Mouse (Mus musculus) layer of hippocampus, adult 18-20 months (tissue): ENCODE results near the gene Dqx1. TPM values are rescaled to one million over a fixed set of nuclear protein-coding genes. Genes with fewer than 3 reads are reported as not detected.

ENCODE experiments used
- DNase-seq, 2 experiments: peaks; one replicate each; pipeline ENCODE4 v3.0.0; 2022; ENCODE audit warnings: low spot score in 2 of 2
- long read RNA-seq: library from polyadenylated mRNA; stranded (forward); transcript quantifications from one replicate; pipeline ENCODE4 v2.0.0, GENCODE M21; 2021
- total RNA-seq, 2 experiments: library from RNA; stranded (reverse); gene quantifications; 2 replicates each; pipeline ENCODE4 v1.2.3; 2021

Dqx1 gene
- total RNA-seq, result under 1 TPM; 0.50 to 0.61 TPM
- long read RNA-seq, result 0 reads

DNA sequence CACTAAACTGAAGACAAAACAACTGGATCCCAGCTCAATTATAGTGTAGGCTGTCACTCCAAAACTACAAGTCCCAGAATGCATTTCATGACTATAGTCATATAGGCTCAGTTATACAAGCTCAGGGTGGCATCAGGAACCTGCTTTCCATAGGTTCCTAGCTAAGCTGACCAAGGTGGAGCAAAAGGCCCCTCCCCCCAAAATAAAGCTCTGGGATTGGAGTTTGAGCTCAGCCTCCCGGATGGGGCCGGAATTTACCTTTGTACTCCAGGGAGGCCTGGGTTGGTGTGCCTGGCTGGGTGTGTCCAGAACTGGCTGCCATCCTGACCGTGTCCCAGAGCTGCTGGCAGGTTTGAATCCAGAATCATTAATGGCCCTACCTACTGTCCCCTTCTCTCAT lies at the start of gene Dqx1:
Gene Dqx1, plus strand, starts transcription at position 55 of the 400 bp plus-strand sequence.
- DNase-seq, result no peak

DNA sequence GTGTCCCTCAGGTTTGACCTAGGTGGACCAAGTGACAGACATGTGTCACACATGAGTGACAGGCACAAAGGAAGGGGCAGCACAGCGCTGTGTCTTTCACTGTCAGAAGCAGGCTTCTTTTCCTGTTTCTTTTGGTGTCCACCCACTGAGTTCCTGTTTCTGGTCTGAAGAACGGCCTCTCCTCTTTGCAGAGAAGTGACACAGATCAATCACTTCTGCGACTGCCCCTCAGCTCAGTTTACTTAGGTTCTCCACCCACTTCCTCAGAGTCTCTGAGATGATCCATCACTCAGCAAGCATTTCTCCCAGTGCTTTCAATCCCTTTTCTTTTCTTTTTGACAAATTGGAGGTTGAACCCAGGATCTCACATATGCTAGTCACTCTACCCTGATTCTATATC lies 49.0 kb upstream of the Dqx1 start:
- DNase-seq, result no peak

DNA sequence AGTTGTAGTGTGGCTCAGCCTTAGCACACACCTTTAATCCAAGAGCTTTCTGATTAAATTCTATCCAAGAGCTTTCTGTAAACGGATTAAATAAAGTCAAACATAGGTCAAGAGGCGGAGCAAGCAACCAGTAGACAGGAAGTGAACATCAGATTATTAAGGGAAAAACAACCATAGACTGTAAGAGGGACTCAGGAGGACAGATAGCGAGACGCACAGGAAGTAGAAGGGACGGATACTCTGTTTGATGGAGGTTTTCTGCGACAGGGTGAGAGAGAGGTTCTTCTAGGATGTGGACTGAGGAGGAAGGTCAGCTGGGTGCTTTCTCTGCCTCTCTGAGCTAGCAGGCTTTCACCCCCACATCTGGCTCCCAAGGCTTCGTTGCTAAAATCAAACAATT lies 47.6 kb upstream of the Dqx1 start:
- DNase-seq, result no peak

DNA sequence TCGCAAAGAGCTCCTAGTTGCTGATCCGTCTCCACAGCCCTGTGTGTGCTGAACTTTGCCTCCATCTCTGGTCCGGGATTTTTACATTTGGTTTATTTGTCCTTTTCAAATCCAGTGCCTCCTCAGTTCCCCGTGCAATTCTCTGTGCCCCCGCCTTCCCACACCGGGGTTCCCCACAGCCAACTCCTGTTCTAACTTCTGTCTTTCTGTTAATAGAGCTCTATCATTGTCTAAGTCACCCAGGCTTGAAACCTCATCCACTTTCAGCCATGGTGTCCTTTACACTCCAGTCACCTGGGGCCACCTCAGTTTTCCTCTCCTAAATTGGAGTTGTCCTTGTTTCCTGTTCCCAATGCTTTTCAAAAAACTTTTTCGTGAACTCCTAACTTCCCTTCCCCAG lies 46.4 kb upstream of the Dqx1 start:
- DNase-seq, result no peak

DNA sequence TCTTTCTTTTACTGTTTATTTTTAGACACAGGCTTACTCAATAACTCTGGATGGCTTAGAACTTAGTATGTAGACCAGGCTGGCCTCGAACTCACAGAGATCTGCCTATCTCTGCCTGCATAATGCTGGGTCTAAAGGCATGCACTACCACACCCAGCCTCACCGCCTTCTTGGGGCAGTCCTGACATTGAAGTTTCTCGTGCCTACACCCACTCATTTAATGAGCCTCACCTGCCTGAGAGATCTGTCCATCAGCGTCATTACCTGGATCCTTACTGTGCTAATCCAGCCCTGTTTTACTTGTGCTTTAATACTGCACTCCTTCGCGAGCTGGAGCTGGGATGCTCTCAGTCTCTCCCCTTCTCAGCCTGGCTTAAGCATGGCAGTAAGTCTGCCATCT lies 45.9 kb upstream of the Dqx1 start:
- no peak for DNase-seq

DNA sequence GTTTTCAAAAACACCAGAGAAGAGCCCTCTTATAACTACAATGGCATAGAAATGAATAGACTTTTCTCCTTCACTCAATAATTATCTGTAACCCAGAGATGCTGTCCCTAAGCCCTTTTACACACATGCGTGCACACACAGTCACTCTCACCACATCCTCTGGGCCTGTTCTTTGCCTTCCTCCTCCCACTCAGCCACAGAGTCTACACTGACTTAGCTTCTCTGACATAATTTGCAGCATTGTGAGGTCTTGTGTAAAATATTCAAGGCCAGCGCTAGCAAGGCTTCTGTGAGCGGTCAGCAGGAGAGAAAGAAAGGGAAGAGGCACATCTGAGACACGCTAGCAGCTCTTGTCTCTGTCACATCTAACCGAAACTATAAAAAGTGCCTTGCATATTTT lies 44.2 kb upstream of the Dqx1 start:
- no peak for DNase-seq

DNA sequence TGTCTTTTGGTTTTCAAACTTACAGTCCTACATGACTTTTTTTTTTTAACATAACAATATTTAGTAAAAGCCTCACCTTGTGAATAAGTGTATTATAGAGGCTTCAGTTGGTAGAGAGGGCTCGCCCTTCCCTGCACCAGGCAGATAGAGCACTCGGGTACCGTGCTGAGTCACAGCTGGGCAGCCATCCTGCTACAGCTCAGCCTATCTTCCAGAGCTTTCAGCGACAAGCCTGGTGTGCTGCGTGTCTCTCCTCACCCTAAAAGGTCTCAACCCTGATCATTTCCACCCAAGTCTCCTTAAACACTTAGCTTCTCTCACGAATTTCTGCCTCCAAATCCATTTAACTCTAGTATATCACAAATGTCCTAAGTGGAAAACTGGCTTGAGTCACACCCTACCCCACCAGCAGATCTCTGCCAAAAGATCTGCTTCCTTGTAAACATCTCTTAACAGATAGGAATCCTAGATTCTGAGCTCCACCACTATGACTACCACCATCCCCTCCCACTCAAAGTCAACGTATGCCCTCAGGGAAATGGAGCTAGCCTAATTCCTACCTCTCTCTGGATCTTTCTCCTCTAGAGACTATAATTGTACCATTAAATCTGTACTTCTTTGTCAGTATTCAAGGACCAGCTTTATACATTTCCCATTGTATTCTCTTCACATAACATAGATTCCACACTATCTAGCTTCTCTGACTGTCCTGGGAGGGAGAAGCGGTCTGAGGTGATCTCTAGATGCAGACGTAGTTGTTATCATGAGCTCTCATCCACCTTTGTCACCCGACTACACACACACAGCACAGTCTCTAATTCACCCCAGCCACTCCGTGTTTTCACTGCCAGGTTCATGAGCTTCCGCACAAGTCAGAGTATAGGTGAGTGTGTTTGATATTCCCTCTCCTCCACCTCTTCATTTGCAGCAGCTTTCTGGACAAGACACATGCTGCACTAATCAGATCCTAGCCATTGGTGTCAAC lies 42.9 kb upstream of the Dqx1 start:
- DNase-seq, result no peak

DNA sequence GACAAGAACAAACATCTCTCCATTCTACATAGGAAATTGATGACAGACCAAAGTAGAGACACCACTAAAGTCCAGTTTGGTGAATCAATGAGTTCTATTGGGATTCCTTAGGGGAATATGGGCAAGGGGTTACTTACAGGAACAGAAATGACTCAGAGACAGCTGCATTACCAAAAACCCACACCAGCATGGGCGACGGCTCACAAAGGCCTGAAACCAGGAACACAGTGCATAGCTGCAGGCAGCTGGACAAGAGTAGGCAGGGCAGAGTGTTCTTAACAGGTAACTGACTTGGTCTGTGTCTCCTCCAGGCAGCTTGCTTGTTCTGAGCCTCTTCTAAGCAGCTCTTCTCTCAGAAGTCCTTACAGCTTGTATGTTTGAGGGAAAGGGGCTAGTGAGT lies 41.9 kb upstream of the Dqx1 start:
- DNase-seq, result no peak

DNA sequence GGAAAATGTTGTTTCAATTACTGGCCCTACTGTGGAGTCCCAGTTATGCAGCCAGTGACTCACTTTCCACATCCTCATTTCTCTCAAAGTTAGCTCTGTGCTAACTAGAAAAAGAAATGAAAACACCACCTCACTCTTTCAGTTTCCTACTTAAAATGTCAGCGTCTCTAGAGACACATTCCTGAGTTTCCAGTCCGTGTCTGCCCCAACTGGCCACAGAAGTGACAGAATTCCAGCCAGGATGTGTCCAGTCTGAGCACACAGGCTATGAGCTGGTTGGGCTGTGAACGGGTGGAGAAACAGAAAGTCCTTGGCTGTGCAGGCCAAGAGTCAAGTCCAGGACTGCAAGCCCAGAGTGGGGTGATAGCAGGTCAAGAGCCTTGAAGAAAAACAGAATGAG lies 40.5 kb upstream of the Dqx1 start:
- DNase-seq, result no peak

DNA sequence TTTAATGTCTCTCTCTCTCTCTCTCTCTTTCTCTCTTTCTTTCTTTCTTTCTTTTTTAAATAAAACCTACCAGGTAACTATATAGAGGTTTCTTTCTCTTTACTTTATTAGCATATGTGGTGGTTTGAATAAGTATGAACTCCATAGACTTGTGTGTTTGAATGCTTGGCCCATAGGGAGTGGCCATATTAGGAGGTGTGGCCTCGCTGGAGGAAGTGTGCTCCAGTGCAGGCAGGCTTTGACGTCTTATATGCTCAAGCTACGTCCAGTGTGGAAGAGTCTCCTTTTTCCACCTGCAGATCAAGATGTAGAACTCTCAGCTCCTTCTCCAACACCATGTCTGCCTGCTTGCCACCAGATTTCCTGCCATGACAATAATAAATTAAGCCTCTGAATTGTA lies 38.6 kb upstream of the Dqx1 start:
- DNase-seq, result no peak

DNA sequence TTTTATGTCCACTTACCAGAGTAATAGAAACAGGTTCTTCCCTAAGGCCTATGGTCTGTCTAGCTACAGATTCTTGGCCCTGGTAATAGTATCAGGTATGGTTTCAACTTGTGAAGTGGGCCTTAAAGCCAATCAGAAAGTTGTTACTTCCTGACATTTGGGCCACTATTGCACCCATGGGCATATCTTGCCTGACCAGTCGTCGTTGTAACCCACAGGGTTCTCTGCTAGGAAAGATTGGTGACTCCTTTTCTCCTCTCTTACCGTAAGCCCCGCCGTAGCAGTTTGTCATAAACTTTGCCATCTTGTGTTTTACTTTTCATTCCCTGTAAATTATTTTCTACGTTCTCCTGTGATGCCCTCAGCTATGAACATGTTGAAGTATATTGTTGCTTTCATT lies 37.5 kb upstream of the Dqx1 start:
- no peak for DNase-seq

DNA sequence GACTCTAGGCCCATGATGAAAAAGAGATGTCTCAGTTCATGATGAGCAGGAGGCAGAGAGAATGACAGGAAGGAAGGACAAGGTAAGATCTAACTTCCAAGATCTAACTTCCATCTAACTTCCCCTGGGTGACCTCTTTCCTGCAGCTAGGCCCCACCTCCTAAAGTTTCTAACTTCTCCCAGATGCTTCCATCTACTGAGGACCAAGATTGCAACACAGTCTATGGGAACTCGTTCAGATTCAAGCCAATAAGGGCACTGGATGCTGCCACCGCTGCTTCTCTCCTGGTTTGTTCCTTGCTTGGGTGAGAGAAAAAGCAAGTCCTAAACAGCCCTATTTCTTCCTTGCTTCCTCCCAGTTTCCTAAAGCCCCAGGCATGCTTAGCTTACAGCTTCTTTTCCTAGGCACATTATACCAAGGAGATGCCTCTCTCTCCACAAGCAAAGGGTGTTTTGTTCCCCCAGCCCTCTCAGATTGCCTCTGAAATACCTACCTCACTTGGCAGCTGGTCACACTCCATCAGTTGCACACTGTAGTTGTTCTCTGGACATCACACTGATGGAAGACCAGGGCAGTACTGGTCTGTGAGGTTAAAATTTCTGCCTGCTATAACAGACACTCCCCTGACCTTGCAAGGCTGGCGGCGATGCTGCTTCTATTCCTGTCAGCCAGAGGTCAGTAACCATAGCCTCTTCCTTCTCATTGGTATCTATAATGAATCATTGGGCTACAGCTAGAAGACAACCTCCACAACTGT lies 36.6 kb upstream of the Dqx1 start:
- no peak for DNase-seq

DNA sequence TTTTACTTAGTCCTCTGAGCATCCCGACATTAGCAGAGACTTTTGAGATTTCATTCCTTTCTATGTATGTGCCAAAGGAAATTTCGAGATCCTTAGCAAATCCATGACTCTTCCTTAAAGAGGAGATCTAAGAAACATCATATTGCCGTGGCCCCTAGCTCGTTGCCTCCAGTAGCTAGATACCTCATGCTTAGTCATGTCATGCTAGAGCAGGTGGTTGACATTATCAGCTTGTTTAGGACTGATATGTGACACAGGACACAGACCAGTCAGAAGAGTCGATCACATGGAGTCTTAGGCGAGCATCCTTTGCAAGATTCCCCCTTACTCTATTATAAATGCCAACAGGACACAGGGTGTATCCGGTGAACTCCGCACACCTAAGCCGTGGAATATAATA lies 34.6 kb upstream of the Dqx1 start:
- no peak for DNase-seq

DNA sequence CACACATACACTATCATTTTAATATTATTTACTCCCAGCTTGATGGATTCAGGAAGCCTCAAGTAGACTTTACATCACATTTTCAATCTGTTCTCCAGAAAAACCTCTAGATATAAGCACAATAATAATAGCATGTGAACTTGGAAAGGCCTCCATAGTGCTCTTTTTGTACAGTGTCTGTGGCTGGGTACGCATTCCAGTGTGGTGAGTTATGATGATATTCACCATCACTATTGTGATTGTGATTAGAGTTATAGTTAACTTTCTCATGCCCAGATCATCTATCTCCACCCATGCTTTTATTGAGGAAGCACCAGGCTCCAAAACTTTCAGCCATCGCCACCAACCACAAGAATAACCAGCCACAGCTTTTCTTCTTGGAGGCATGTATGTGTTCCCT lies 33.9 kb upstream of the Dqx1 start:
- no peak for DNase-seq

DNA sequence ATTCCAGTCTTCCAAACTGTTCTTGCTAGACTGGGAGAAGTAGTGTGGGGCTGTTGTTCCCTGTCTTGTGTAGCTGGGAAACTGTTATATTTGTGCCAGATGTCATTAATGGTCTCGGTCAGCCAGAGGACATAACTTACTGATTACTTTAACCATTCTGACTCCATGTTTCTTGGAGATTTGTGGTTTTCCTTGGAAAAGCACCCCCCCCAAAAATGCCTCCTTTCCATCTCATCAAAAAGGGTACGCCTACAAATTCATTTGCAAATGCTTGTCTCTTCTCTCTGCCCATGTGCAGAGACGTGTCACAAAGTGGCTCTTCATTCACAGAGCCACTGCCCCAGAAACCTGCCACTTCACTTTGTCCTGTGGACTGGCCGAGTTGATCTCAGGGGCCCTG lies 33.2 kb upstream of the Dqx1 start:
- no peak for DNase-seq

DNA sequence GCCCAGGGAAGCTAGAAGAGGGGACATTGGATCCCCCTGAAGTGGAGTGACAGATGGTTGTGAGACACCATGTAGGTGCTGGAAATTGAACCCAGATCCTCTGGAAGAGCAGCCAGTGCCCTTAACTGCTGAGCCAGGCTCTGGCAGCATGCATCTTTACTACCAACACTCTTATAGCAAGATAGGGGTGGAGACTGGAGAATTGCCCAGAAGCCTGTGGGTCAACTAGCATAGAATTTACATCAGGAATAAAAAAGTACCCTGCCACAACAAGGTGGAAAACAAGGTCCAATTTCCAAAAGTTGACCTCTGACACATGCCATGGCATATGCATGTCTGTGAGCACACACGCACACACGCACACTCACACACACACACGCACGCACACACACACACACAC lies 32.4 kb upstream of the Dqx1 start:
- no peak for DNase-seq

DNA sequence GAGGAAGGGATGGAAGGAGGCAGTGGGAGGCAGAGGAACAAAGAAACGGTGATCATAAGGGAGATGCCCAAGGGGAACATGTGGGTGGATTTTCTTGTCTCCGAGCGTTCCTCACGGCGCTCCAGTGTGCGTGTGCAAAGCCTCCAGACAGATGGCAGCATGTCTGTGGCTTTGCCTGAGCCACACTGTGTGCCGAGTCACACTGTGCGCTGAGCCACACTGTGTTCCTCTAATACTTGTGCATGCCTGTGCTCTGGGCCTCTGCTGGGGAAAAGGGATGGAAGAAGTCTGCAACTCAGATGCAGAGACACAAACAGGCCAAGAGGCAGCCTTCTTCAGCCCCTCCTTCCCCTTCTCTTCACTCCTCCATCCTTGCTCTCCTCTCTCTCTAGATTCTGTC lies 30.4 kb upstream of the Dqx1 start:
- peak in 1 of 2 experiments; percentile 49 for DNase-seq

DNA sequence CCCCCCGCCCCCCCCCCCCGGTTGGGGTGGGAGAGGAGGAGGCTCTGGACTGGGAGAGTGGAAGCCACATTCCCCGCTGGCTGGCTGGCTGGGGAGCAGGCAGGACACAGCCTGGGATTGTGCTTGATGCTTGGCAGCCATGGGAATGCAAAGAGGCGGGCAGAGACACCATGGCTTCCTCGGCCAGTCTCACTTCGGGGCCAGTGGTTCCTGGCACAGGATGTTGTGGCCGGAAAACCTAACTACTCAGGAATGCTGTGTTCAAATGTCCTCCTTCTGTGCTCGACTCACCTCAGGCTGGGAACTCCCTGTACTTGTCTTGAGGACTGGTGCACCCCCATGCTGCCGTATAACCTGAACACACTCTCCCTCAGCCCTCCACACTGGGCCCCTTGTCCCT lies 29.9 kb upstream of the Dqx1 start:
- no peak for DNase-seq

DNA sequence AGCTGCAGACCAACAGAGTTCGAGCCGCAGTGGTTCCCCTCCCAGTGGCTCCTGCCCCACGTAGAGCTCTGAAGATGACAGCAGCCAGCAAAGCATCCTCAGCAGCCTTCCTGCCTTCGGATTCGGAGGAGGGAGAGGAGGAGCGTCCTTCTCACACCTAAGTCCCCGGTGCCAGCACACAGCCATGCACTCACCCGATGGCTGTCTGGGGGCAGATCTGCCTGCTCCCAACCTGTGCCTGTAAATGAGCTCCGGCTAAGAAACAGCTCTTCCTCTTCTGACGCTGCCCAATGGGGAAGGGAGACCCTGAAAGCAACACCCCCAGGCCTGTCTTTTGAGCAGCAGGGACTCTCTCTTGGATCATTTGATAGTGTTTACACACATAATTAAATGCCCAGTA lies 27.9 kb upstream of the Dqx1 start:
- DNase-seq, result no peak

DNA sequence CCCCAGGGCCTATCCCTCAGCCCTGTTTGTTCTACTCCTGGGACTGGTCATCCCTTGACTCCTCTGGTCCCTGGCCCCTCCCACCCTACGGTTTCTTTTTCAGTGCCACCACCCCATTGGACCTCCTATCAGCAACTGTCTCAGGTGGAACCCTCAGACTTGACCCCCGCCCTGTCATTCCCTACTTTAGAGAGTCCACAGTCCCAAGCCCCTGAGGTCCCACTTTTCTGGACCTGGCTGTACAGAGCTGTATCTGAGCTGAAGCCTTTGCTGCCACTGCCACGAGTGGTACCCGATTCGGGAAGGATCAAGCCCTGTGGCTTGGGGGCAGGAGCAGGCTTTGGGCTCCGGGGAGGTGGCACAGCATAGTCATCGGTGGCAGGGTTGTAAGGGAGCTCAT lies 26.5 kb upstream of the Dqx1 start:
- DNase-seq, result no peak

DNA sequence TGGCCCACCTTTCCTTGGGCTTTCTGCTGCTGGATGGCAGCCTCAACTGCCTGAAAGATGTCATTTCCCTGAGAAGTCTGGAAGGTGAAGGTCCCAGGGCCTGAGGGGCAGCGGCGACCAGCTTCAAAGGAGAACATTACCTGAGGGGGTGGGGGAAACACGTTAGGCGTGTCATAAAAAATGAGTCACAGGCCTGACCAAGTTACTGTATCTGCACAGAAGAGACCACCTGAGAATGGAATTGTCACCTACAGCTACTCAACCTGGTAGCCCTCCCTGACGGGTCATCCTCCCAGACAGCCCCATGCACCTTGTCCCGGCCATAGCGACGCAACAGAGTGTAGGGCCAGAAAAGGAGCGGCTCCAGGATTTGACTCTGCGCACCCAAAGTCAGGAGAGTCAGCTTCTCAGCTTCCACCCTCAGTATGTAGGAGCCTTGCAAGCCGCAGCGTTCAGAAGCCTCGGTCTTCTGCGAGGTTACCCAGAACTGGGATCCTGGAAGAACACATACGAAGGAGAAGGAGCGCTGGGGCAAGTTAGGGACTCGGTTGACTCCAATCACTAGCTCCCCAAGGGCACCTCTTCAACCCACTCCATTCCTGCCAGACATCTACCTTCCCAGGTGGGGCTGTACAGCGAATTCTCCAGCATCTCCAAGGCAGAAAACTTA lies 25.6 kb upstream of the Dqx1 start:
- no peak for DNase-seq

DNA sequence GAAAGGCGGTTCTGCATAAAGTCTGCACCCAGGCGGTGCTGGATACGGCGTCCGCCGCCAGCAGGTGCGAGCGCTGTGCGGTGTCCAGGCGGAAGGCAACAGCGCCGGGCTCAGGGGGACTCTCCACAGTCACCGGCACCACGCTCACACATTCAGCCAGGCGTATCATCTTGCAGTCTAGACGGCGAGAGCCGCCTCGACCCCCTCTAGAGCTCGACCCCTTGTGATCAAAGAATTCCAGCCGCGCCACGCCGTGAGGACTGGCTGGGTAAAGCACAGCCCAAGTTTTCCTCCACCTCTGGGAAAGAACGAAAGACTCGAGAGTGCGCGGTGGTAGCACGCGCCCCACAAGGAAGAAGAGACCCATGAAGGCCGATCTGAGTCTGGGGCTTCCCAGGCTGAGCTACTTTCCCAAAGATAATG lies 24.9 kb upstream of the Dqx1 start:
- no peak for DNase-seq
